Mouse (Mus musculus) cortical plate, adult 2 months (tissue): ENCODE measurements around the gene Prex1.

Source experiments
- CTCF ChIP-seq: fragments of 200-500 bp; IDR thresholded peaks from 2 replicates; pipeline ENCODE4 v1.5.1; 2011; ENCODE audit warnings: mild to moderate bottlenecking, control low read depth, low read length; ENCODE audit not compliant: insufficient read depth; ENCODE audit errors: extremely low read depth
- POLR2A ChIP-seq: fragments of 200-500 bp; IDR thresholded peaks from 2 replicates; pipeline ENCODE4 v1.6.1; 2011; ENCODE audit warnings: mild to moderate bottlenecking, low read length, control low read depth; ENCODE audit not compliant: insufficient read depth; ENCODE audit errors: extremely low read depth

DNA sequence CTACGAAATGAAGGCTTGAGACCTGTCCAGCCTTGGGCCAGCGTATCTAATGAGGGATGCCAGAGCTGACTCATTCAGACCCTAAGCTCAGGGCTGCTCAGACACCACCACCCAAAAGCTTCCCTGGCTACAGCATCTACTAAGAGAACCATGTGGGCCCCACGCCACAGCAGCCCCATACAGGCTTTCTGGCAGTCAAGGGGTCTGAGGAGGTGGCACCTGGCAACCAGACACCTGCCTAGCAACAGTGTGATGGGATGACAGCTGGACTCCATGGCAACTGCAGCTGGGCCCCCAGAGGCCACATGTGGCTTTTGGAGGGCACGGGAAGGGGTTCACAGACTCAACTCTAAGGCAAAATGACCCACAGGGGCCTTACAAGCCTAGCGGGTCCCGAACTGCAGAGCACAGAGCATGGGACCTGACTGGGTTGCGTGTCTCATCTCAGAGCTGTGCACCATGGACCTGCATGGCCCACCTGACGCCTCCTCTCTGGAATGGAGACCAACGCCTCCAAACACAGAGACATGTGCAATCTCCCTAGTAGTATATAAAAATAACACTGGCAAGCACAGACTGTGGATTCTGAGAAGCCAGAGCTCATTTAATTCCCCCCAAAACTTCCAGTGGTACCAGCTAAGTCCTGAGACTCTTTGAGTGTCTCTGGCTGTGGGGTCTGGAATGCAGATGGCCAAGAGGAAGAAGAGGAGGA, 50.2 kb downstream of the Prex1 start:
- TF ChIP-seq POLR2A, result no peak
- TF ChIP-seq CTCF, result no peak
